Mouse (Mus musculus): ENCODE results near the gene Tbc1d8. TPM values are rescaled to one million over a fixed set of nuclear protein-coding genes. Genes with fewer than 3 reads are reported as not detected.
A peak's percentile ranks its signal among the peaks of the same experiment; 100 is the strongest.

The Tbc1d8 gene
- polyA plus RNA-seq (2016; fragmentation: Nextera tagmentation; extraction: Ambion mirVana), result 4.5 and 6.7 TPM in 2 replicates

- peak within 1 kb of the TSS; percentile 86 for H3K27ac ChIP-seq
Observed at GRCm38 (mm10) chr1:39478057-39478895, at the start of gene Tbc1d8. Tbc1d8 (minus strand) TSS chr1:39478755.

GRCm38 (mm10) chr1:39528319-39528718, 49.8 kb upstream of the Tbc1d8 start:
- 69% methylated on average over 6 of the region's 6 CpGs for WGBS
- peaks cover 10% of the 10 kb centered on the region for H3K4me1 ChIP-seq

More at GRCm38 (mm10) chr1:39478057-39478895, at the start of gene Tbc1d8:
- under 1% methylated on average over 82 of the region's 90 CpGs for WGBS
- Histone ChIP-seq H3K36me3 (replicated peaks) (no peaks in the 10 kb centered on the region; the same call in 1 of the 2 replicates), H3K9me3 (peaks cover 4% of the 10 kb centered on the region; the same call in 1 of the 2 replicates), H3K27me3 (ENCODE audit: poor library complexity, severe bottlenecking) (peaks cover 33% of the 10 kb centered on the region), H3K4me3 (peak within 1 kb of the TSS; percentile 71), H3K4me1 (peaks cover 38% of the 10 kb centered on the region)
- peak; percentile 92 for DNase-seq (ENCODE audit: extremely low spot score, low spot score)

GRCm38 (mm10) chr1:39527432-39527831, 48.9 kb upstream of the Tbc1d8 start:
- DNase-seq (ENCODE audit: extremely low spot score, low spot score), result peak; percentile 76
- Histone ChIP-seq H3K27ac (no peak overlapping the region), H3K9me3 (no peaks in the 10 kb centered on the region), H3K36me3 (replicated peaks) (no peaks in the 10 kb centered on the region), H3K4me1 (peaks cover 6% of the 10 kb centered on the region), H3K27me3 (ENCODE audit: poor library complexity, severe bottlenecking) (no peaks in the 10 kb centered on the region), H3K4me3 (no peak overlapping the region)
- WGBS, result 13% methylated on average over 7 of the region's 7 CpGs

More at GRCm38 (mm10) chr1:39528319-39528718, 49.8 kb upstream of the Tbc1d8 start:
- H3K4me3 ChIP-seq, result no peak overlapping the region
- no peak for DNase-seq (ENCODE audit: extremely low spot score, low spot score)
- no peaks in the 10 kb centered on the region for H3K27me3 ChIP-seq (ENCODE audit: poor library complexity, severe bottlenecking)
- no peaks in the 10 kb centered on the region for H3K36me3 ChIP-seq (replicated peaks)
- no peaks in the 10 kb centered on the region for H3K9me3 ChIP-seq
- H3K27ac ChIP-seq, result no peak overlapping the region

GRCm38 (mm10) chr1:39526371-39527167, 48.0 kb upstream of the Tbc1d8 start:
- no peaks in the 10 kb centered on the region for H3K27me3 ChIP-seq (ENCODE audit: poor library complexity, severe bottlenecking)
- no peak for DNase-seq (ENCODE audit: extremely low spot score, low spot score)

GRCm38 (mm10) chr1:39525763-39526162, 47.2 kb upstream of the Tbc1d8 start:
- H3K27ac ChIP-seq, result no peak overlapping the region
- H3K9me3 ChIP-seq, result no peaks in the 10 kb centered on the region
- H3K27me3 ChIP-seq (ENCODE audit: poor library complexity, severe bottlenecking), result no peaks in the 10 kb centered on the region
- WGBS, result 85% methylated on average over 7 of the region's 7 CpGs
- H3K4me1 ChIP-seq, result peaks cover 6% of the 10 kb centered on the region
- H3K4me3 ChIP-seq, result no peak overlapping the region
- H3K36me3 ChIP-seq (replicated peaks), result no peaks in the 10 kb centered on the region
- DNase-seq (ENCODE audit: extremely low spot score, low spot score), result no peak

More at GRCm38 (mm10) chr1:39526371-39527167, 48.0 kb upstream of the Tbc1d8 start:
- H3K9me3 ChIP-seq, result no peaks in the 10 kb centered on the region
- no peak overlapping the region for H3K27ac ChIP-seq
- 89% methylated on average over 9 of the region's 9 CpGs for WGBS
- H3K4me1 ChIP-seq, result peaks cover 6% of the 10 kb centered on the region
- H3K36me3 ChIP-seq (replicated peaks), result no peaks in the 10 kb centered on the region
- no peak overlapping the region for H3K4me3 ChIP-seq

- H3K36me3 ChIP-seq (replicated peaks), result no peaks in the 10 kb centered on the region
- H3K4me1 ChIP-seq, result peaks cover 2% of the 10 kb centered on the region; the same call in 1 of the 2 replicates
- 34% methylated on average over 5 of the region's 5 CpGs for WGBS
- H3K27me3 ChIP-seq (ENCODE audit: poor library complexity, severe bottlenecking), result no peaks in the 10 kb centered on the region
- H3K27ac ChIP-seq, result no peak overlapping the region
- peaks cover 2% of the 10 kb centered on the region; the same call in 1 of the 2 replicates for H3K9me3 ChIP-seq
- DNase-seq (ENCODE audit: extremely low spot score, low spot score), result no peak
- no peak overlapping the region for H3K4me3 ChIP-seq
Observed at GRCm38 (mm10) chr1:39522519-39522918, 44.0 kb upstream of the Tbc1d8 start.

GRCm38 (mm10) chr1:39521326-39521725, 42.8 kb upstream of the Tbc1d8 start:
- H3K9me3 ChIP-seq, result peaks cover 2% of the 10 kb centered on the region; the same call in 1 of the 2 replicates
- no peaks in the 10 kb centered on the region for H3K36me3 ChIP-seq (replicated peaks)
- H3K4me1 ChIP-seq, result no peaks in the 10 kb centered on the region
- no peak overlapping the region for H3K4me3 ChIP-seq
- no peak for DNase-seq (ENCODE audit: extremely low spot score, low spot score)
- 91% methylated on average over 7 of the region's 7 CpGs for WGBS
- no peaks in the 10 kb centered on the region for H3K27me3 ChIP-seq (ENCODE audit: poor library complexity, severe bottlenecking)
- H3K27ac ChIP-seq, result no peak overlapping the region

GRCm38 (mm10) chr1:39515303-39515991, 36.9 kb upstream of the Tbc1d8 start:
- no peaks in the 10 kb centered on the region for H3K27me3 ChIP-seq (ENCODE audit: poor library complexity, severe bottlenecking)
- H3K4me3 ChIP-seq, result no peak overlapping the region
- H3K9me3 ChIP-seq, result peaks cover 2% of the 10 kb centered on the region; the same call in 1 of the 2 replicates
- H3K4me1 ChIP-seq, result no peaks in the 10 kb centered on the region
- WGBS, result 90% methylated on average over 10 of the region's 10 CpGs
- H3K36me3 ChIP-seq (replicated peaks), result no peaks in the 10 kb centered on the region
- H3K27ac ChIP-seq, result no peak overlapping the region
- no peak for DNase-seq (ENCODE audit: extremely low spot score, low spot score)

- no peak overlapping the region for H3K4me3 ChIP-seq
- WGBS, result 80% methylated on average over 1 of the region's 1 CpGs
- no peaks in the 10 kb centered on the region for H3K4me1 ChIP-seq
Observed at GRCm38 (mm10) chr1:39512183-39512582, 33.6 kb upstream of the Tbc1d8 start.

GRCm38 (mm10) chr1:39511775-39512174, 33.2 kb upstream of the Tbc1d8 start:
- no peak for DNase-seq (ENCODE audit: extremely low spot score, low spot score)
- 88% methylated on average over 8 of the region's 8 CpGs for WGBS

More at GRCm38 (mm10) chr1:39512183-39512582, 33.6 kb upstream of the Tbc1d8 start:
- H3K36me3 ChIP-seq (replicated peaks), result no peaks in the 10 kb centered on the region
- no peak overlapping the region for H3K27ac ChIP-seq
- no peaks in the 10 kb centered on the region for H3K27me3 ChIP-seq (ENCODE audit: poor library complexity, severe bottlenecking)
- no peaks in the 10 kb centered on the region for H3K9me3 ChIP-seq
- DNase-seq (ENCODE audit: extremely low spot score, low spot score), result no peak

GRCm38 (mm10) chr1:39505600-39505999, 27.0 kb upstream of the Tbc1d8 start:
- no peak for DNase-seq (ENCODE audit: extremely low spot score, low spot score)
- Histone ChIP-seq H3K4me3 (no peak overlapping the region), H3K27ac (no peak overlapping the region), H3K4me1 (peaks cover 8% of the 10 kb centered on the region), H3K27me3 (ENCODE audit: poor library complexity, severe bottlenecking) (no peaks in the 10 kb centered on the region), H3K9me3 (no peaks in the 10 kb centered on the region), H3K36me3 (replicated peaks) (no peaks in the 10 kb centered on the region)
- WGBS, result 86% methylated on average over 9 of the region's 9 CpGs

More at GRCm38 (mm10) chr1:39511775-39512174, 33.2 kb upstream of the Tbc1d8 start:
- Histone ChIP-seq H3K4me3 (no peak overlapping the region), H3K4me1 (peaks cover 4% of the 10 kb centered on the region), H3K27me3 (ENCODE audit: poor library complexity, severe bottlenecking) (no peaks in the 10 kb centered on the region), H3K36me3 (replicated peaks) (no peaks in the 10 kb centered on the region), H3K9me3 (no peaks in the 10 kb centered on the region), H3K27ac (no peak overlapping the region)

- Histone ChIP-seq H3K36me3 (replicated peaks) (no peaks in the 10 kb centered on the region), H3K27ac (no peak overlapping the region), H3K27me3 (ENCODE audit: poor library complexity, severe bottlenecking) (no peaks in the 10 kb centered on the region), H3K4me3 (no peak overlapping the region), H3K9me3 (no peaks in the 10 kb centered on the region), H3K4me1 (peaks cover 8% of the 10 kb centered on the region)
- DNase-seq (ENCODE audit: extremely low spot score, low spot score), result no peak
- 14% methylated on average over 1 of the region's 1 CpGs for WGBS
Observed at GRCm38 (mm10) chr1:39504261-39504660, 25.7 kb upstream of the Tbc1d8 start.

Data from forebrain, embryonic 10.5 days (tissue).